Mouse (Mus musculus) liver, embryonic 11.5 days (tissue): ENCODE results near the gene Plpp1. TPM values are rescaled to one million over a fixed set of nuclear protein-coding genes. Genes with fewer than 3 reads are reported as not detected.

Source experiments
- ATAC-seq: fragments of 200-750 bp; cut with Nextera tagmentation; replicated peaks from 2 replicates; pipeline ENCODE4 v1.8.0; 2017; ENCODE audit warnings: moderate number of reproducible peaks, mild to moderate bottlenecking, moderate TSS enrichment, moderate library complexity; ENCODE audit not compliant: low FRiP score
- DNase-seq: peaks from one replicate; pipeline ENCODE4 v3.0.0-alpha.2; 2017; ENCODE audit warnings: low spot score
- H3K27ac ChIP-seq: fragments of 300-500 bp; sonication (generic); 2 replicates; pipeline ENCODE4 v1.5.1; 2014; ENCODE audit warnings: mild to moderate bottlenecking, low read depth, low read length, control low read depth
- H3K27me3 ChIP-seq: fragments of 300-500 bp; sonication (generic); replicated peaks from 2 replicates; pipeline ENCODE4 v1.6.1; 2014; ENCODE audit warnings: low read length, mixed read lengths; ENCODE audit not compliant: control insufficient read depth, insufficient read depth
- H3K36me3 ChIP-seq: fragments of 300-500 bp; sonication (generic); 2 replicates; pipeline ENCODE4 v1.6.1; 2014; ENCODE audit warnings: mild to moderate bottlenecking, low read length, moderate library complexity, mixed read lengths; ENCODE audit not compliant: control insufficient read depth, insufficient read depth
- H3K4me1 ChIP-seq: fragments of 300-500 bp; sonication (generic); replicated peaks from 2 replicates; pipeline ENCODE4 v1.6.1; 2014; ENCODE audit warnings: low read length, mixed read lengths; ENCODE audit not compliant: control insufficient read depth, insufficient read depth
- H3K4me2 ChIP-seq: fragments of 300-500 bp; sonication (generic); 2 replicates; pipeline ENCODE4 v1.6.1; 2014; ENCODE audit warnings: mild to moderate bottlenecking, control low read depth, moderate library complexity
- H3K4me3 ChIP-seq: fragments of 300-500 bp; sonication (generic); 2 replicates; pipeline ENCODE4 v1.5.1; 2014; ENCODE audit warnings: low read depth, low read length, control low read depth
- H3K9ac ChIP-seq: fragments of 300-500 bp; sonication (generic); 2 replicates; pipeline ENCODE4 v1.6.1; 2014; ENCODE audit warnings: low read depth, low read length, control low read depth
- H3K9me3 ChIP-seq: fragments of 300-500 bp; sonication (generic); 2 replicates; pipeline ENCODE4 v1.6.1; 2016; ENCODE audit warnings: low read length, inconsistent platforms, mixed read lengths; ENCODE audit not compliant: control insufficient read depth
- whole genome bisulfite sequencing: fragments of 180-500 bp; shearing (Covaris S2); extraction: QIAGEN DNeasy Blood & Tissue Kit; methylation state at CpG from one replicate; pipeline ENCODE4 v1.1.7; 2014; 5-methylcytosine and 5-hydroxymethylcytosine counted together
- polyA plus RNA-seq: library from polyadenylated mRNA; unstranded; fragments of >200 nt; fragmentation: Nextera tagmentation; extraction: Ambion mirVana; gene quantifications from 2 replicates; pipeline ENCODE4 v1.2.1, GENCODE M21; 2014

Plpp1 gene
- polyA plus RNA-seq, 1 experiment from 2014 or later, result 27.4 TPM

GRCm38 (mm10) chr13:112910434-112910833 is 109.8 kb downstream of the Plpp1 start:
- H3K27me3 ChIP-seq, result no peaks in the 10 kb centered on the region
- no peaks in the 10 kb centered on the region for H3K9me3 ChIP-seq
- 88% methylated on average over 4 of the region's 4 CpGs for WGBS
- no peak overlapping the region for H3K4me2 ChIP-seq
- H3K4me1 ChIP-seq, result no peaks in the 10 kb centered on the region
- ATAC-seq (no peak), DNase-seq (no peak)
- no peak overlapping the region for H3K4me3 ChIP-seq
- peaks cover 5% of the 10 kb centered on the region for H3K36me3 ChIP-seq
- H3K9ac ChIP-seq, result no peak overlapping the region
- H3K27ac ChIP-seq, result no peak overlapping the region

Other genes with a start within 250 kb of the Plpp1 start
- gene Il31ra, start 206.4 kb upstream of the Plpp1 start, polyA plus RNA-seq, result 0.06 and 0.08 TPM in 2 replicates
- gene Ddx4, start 148.3 kb upstream of the Plpp1 start, polyA plus RNA-seq, result 0.83 and 0.99 TPM in 2 replicates
- gene Slc38a9, start 140.0 kb upstream of the Plpp1 start, polyA plus RNA-seq, result 13.3 and 15.8 TPM in 2 replicates
- gene Mtrex, start 126.6 kb downstream of the Plpp1 start, polyA plus RNA-seq, result 90.9 and 101 TPM in 2 replicates
- gene Dhx29, start 126.7 kb downstream of the Plpp1 start, polyA plus RNA-seq, result 19.4 and 23.1 TPM in 2 replicates
- gene Ccno, start 187.0 kb downstream of the Plpp1 start, polyA plus RNA-seq, result 0.08 TPM in 1 of 2 replicates, not detected in the other
- not detected in 2 replicates for gene Mcidas, start 193.1 kb downstream of the Plpp1 start, polyA plus RNA-seq
- not detected in 2 replicates for gene Cdc20b, start 234.3 kb downstream of the Plpp1 start, polyA plus RNA-seq
- gene Gpx8, start 245.6 kb downstream of the Plpp1 start, polyA plus RNA-seq, result 43.0 and 43.4 TPM in 2 replicates